Mouse (Mus musculus): ENCODE measurements around the gene Gm4737. TPM values are rescaled to one million over a fixed set of nuclear protein-coding genes. Genes with fewer than 3 reads are reported as not detected.

Gene Gm4737
- polyA plus RNA-seq, 1 experiment from 2014 or later: 2.7 TPM

DNA sequence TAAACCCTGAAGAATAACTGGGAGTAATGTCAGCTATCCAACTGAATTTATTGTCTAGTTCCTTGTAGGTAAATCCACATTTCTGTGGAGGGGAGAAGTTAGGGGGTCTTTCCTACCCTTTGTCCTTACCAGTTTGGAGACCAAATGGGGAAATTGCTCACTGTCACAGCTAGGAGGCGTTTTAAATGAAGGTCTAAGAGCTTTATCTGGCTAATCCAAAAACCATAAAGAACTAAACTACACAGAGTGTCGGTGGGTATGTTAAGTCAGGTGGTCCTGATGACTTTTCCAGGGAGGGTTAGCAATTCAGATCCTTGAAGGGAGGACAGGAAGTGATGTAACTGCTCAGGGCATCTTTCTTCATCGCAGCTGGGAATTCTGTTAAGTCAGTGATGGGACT is 34.3 kb downstream of the Gm4737 start:
- Histone ChIP-seq H3K4me3 (replicated peaks) (no peak overlapping the region), H3K4me1 (no peaks in the 10 kb centered on the region), H3K36me3 (no peaks in the 10 kb centered on the region), H3K4me2 (replicated peaks) (no peak overlapping the region), H3K9ac (no peak overlapping the region), H3K27ac (replicated peaks) (no peak overlapping the region), H3K9me3 (replicated peaks) (no peaks in the 10 kb centered on the region), H3K27me3 (no peaks in the 10 kb centered on the region)
- WGBS: 69% methylated on average over 3 of the region's 3 CpGs
- ATAC-seq (ENCODE audit: insufficient number of reproducible peaks, low FRiP score, low TSS enrichment, low read depth): no peak

GRCm38 (mm10) chr16:46120020-46120419 is 34.9 kb downstream of the Gm4737 start, which contains the start of gene Cd96:
Gene Cd96, minus strand, starts transcription at chr16:46120251.
- Histone ChIP-seq H3K36me3 (no peaks in the 10 kb centered on the region), H3K4me2 (replicated peaks) (no peak within 1 kb of the TSS), H3K9me3 (replicated peaks) (no peaks in the 10 kb centered on the region), H3K4me3 (replicated peaks) (no peak within 1 kb of the TSS), H3K27me3 (no peaks in the 10 kb centered on the region), H3K4me1 (no peaks in the 10 kb centered on the region), H3K27ac (replicated peaks) (no peak within 1 kb of the TSS), H3K9ac (no peak within 1 kb of the TSS)
- ATAC-seq (ENCODE audit: insufficient number of reproducible peaks, low FRiP score, low TSS enrichment, low read depth): no peak
- 64% methylated on average over 10 of the region's 10 CpGs for WGBS

DNA sequence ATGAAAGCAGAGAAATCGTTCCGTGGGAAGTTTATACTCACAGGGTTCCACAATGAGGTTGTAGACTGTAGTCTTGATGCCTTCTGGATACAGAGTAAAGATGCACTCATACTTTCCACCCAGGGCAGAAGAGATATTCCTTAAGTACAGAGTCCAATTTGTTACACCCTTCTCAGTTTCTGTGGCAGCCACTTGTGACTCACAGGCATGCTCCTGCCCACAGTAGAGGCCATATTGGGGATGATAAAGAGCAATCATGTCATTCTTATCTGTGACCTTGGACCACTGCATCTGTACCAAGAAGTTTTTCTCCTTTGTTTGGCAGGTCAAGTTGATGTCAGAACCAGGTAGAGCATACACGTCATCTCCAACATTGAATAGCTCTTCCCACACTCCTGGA is 37.2 kb downstream of the Gm4737 start:
- Histone ChIP-seq H3K4me3 (replicated peaks) (no peak overlapping the region), H3K4me1 (no peaks in the 10 kb centered on the region), H3K27me3 (no peaks in the 10 kb centered on the region), H3K9ac (no peak overlapping the region), H3K9me3 (replicated peaks) (no peaks in the 10 kb centered on the region), H3K27ac (replicated peaks) (no peak overlapping the region), H3K36me3 (no peaks in the 10 kb centered on the region), H3K4me2 (replicated peaks) (no peak overlapping the region)
- no peak for ATAC-seq (ENCODE audit: insufficient number of reproducible peaks, low FRiP score, low TSS enrichment, low read depth)
- WGBS: 88% methylated on average over 3 of the region's 3 CpGs

GRCm38 (mm10) chr16:46114727-46115126 is 40.1 kb downstream of the Gm4737 start:
- Histone ChIP-seq H3K4me1 (no peaks in the 10 kb centered on the region), H3K9me3 (replicated peaks) (no peaks in the 10 kb centered on the region), H3K9ac (no peak overlapping the region), H3K27me3 (no peaks in the 10 kb centered on the region), H3K4me2 (replicated peaks) (no peak overlapping the region), H3K27ac (replicated peaks) (no peak overlapping the region), H3K4me3 (replicated peaks) (no peak overlapping the region), H3K36me3 (no peaks in the 10 kb centered on the region)
- WGBS: 60% methylated on average over 2 of the region's 2 CpGs
- no peak for ATAC-seq (ENCODE audit: insufficient number of reproducible peaks, low FRiP score, low TSS enrichment, low read depth)

DNA sequence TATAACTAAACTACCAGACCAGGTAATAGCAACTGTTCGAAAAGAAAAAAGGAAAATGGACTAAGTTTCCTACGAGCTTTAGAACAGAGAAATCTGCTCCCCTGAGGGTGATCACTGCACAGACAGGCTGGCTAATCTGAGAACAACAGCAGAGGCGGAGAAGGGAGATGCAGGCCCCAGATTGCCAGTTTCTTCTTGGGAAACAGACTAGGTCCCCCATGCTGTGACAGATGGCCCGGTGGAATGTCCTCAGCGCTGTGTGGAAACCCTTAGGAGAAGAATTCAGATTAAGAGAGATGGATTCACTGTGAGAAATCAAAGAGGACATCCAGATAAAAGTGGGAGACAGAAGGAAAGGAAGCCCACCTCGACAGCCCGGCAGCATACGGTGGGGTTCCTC is 45.3 kb downstream of the Gm4737 start:
- 49% methylated on average over 8 of the region's 8 CpGs for WGBS
- Histone ChIP-seq H3K27ac (replicated peaks) (no peak overlapping the region), H3K9ac (no peak overlapping the region), H3K27me3 (no peaks in the 10 kb centered on the region), H3K36me3 (no peaks in the 10 kb centered on the region), H3K4me1 (no peaks in the 10 kb centered on the region), H3K4me3 (replicated peaks) (no peak overlapping the region), H3K4me2 (replicated peaks) (no peak overlapping the region), H3K9me3 (replicated peaks) (no peaks in the 10 kb centered on the region)
- no peak for ATAC-seq (ENCODE audit: insufficient number of reproducible peaks, low FRiP score, low TSS enrichment, low read depth)

GRCm38 (mm10) chr16:46107431-46107830 is 47.4 kb downstream of the Gm4737 start:
- H3K9me3 ChIP-seq (replicated peaks): no peaks in the 10 kb centered on the region
- no peaks in the 10 kb centered on the region for H3K27me3 ChIP-seq
- H3K9ac ChIP-seq: no peak overlapping the region
- ATAC-seq (ENCODE audit: insufficient number of reproducible peaks, low FRiP score, low TSS enrichment, low read depth): no peak
- H3K4me3 ChIP-seq (replicated peaks): no peak overlapping the region
- no peak overlapping the region for H3K27ac ChIP-seq (replicated peaks)
- no peaks in the 10 kb centered on the region for H3K36me3 ChIP-seq
- H3K4me2 ChIP-seq (replicated peaks): no peak overlapping the region
- WGBS: 75% methylated on average over 4 of the region's 4 CpGs
- H3K4me1 ChIP-seq: no peaks in the 10 kb centered on the region

DNA sequence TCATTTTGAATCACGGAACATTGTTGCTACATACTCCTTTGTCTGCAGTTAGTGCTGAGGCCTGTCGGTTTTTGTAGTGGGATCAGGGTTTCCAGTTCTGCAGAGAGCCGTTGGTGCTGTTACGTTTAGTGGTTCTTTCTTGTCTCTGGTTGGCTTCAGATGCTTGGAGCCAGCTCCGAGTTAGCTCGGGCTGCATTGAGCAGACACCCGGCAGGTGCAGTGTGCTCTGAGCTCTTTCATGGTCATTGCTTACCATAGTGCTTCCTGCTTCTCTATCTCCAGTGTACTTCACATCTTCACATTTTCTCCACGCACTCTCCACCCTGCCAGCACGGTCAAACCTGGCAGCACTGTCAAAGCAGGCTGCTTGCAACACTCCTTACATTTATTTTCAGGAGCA is 50.4 kb downstream of the Gm4737 start:
- H3K27me3 ChIP-seq: no peaks in the 10 kb centered on the region
- no peak for ATAC-seq (ENCODE audit: insufficient number of reproducible peaks, low FRiP score, low TSS enrichment, low read depth)
- no peak overlapping the region for H3K9ac ChIP-seq
- H3K4me1 ChIP-seq: no peaks in the 10 kb centered on the region
- no peaks in the 10 kb centered on the region for H3K36me3 ChIP-seq
- 78% methylated on average over 9 of the region's 9 CpGs for WGBS
- no peaks in the 10 kb centered on the region for H3K9me3 ChIP-seq (replicated peaks)
- no peak overlapping the region for H3K4me3 ChIP-seq (replicated peaks)
- no peak overlapping the region for H3K4me2 ChIP-seq (replicated peaks)
- no peak overlapping the region for H3K27ac ChIP-seq (replicated peaks)

Other genes starting within 250 kb of the Gm4737 start
- gene Phldb2, start 201.5 kb downstream of the Gm4737 start, polyA plus RNA-seq (2015; fragmentation: Nextera tagmentation; extraction: Ambion mirVana): 42.1 and 46.2 TPM in 2 replicates
- gene Plcxd2, start 144.9 kb downstream of the Gm4737 start, polyA plus RNA-seq (2015; fragmentation: Nextera tagmentation; extraction: Ambion mirVana): 1.4 TPM in 2 replicates
- 0.09 and 0.21 TPM in 2 replicates for gene Cd96, start 34.8 kb downstream of the Gm4737 start, polyA plus RNA-seq (2015; fragmentation: Nextera tagmentation; extraction: Ambion mirVana)